Mouse (Mus musculus): Measurements from ENCODE around the gene Dennd1a.

Dennd1a gene

GRCm38 (mm10) chr2:37881262-37881913 lies 405.8 kb downstream of the Dennd1a start:
- DNase-seq (ENCODE audit: low spot score in 2 of 2), result no peak

GRCm38 (mm10) chr2:37879697-37880096 lies 407.5 kb downstream of the Dennd1a start:
- no peak for DNase-seq (ENCODE audit: low spot score in 2 of 2)

- DNase-seq (ENCODE audit: low spot score in 2 of 2), result no peak
Measured at GRCm38 (mm10) chr2:37872791-37873190, 414.4 kb downstream of the Dennd1a start.

- no peak for DNase-seq (ENCODE audit: low spot score in 2 of 2)
Measured at GRCm38 (mm10) chr2:37869628-37870027, 417.6 kb downstream of the Dennd1a start.

GRCm38 (mm10) chr2:37867387-37867786 lies 419.8 kb downstream of the Dennd1a start:
- no peak for DNase-seq (ENCODE audit: low spot score in 2 of 2)

GRCm38 (mm10) chr2:37857472-37857871 lies 429.7 kb downstream of the Dennd1a start:
- DNase-seq (ENCODE audit: low spot score in 2 of 2), result no peak

- DNase-seq (ENCODE audit: low spot score in 2 of 2), result no peak
Measured at GRCm38 (mm10) chr2:37856955-37857354, 430.2 kb downstream of the Dennd1a start.

GRCm38 (mm10) chr2:37855226-37855625 lies 432.0 kb downstream of the Dennd1a start:
- no peak for DNase-seq (ENCODE audit: low spot score in 2 of 2)

GRCm38 (mm10) chr2:37853878-37854435 lies 433.2 kb downstream of the Dennd1a start:
- no peak for DNase-seq (ENCODE audit: low spot score in 2 of 2)

GRCm38 (mm10) chr2:37850626-37851025 lies 436.6 kb downstream of the Dennd1a start:
- no peak for DNase-seq (ENCODE audit: low spot score in 2 of 2)

- no peak for DNase-seq (ENCODE audit: low spot score in 2 of 2)
Measured at GRCm38 (mm10) chr2:37849357-37849756, 437.8 kb downstream of the Dennd1a start.

- no peak for DNase-seq (ENCODE audit: low spot score in 2 of 2)
Measured at GRCm38 (mm10) chr2:37842719-37843118, 444.5 kb downstream of the Dennd1a start.

GRCm38 (mm10) chr2:37842151-37842569 lies 445.0 kb downstream of the Dennd1a start:
- DNase-seq (ENCODE audit: low spot score in 2 of 2), result no peak

GRCm38 (mm10) chr2:37839922-37840321 lies 447.3 kb downstream of the Dennd1a start:
- DNase-seq (ENCODE audit: low spot score in 2 of 2), result no peak

GRCm38 (mm10) chr2:37838202-37838984 lies 448.8 kb downstream of the Dennd1a start:
- no peak for DNase-seq (ENCODE audit: low spot score in 2 of 2)

GRCm38 (mm10) chr2:37837542-37837941 lies 449.6 kb downstream of the Dennd1a start:
- DNase-seq (ENCODE audit: low spot score in 2 of 2), result no peak

- DNase-seq (ENCODE audit: low spot score in 2 of 2), result no peak
Measured at GRCm38 (mm10) chr2:37836926-37837325, 450.3 kb downstream of the Dennd1a start.

- no peak for DNase-seq (ENCODE audit: low spot score in 2 of 2)
Measured at GRCm38 (mm10) chr2:37832253-37832652, 454.9 kb downstream of the Dennd1a start.

GRCm38 (mm10) chr2:37829758-37830275 lies 457.4 kb downstream of the Dennd1a start:
- no peak for DNase-seq (ENCODE audit: low spot score in 2 of 2)

GRCm38 (mm10) chr2:37823826-37824225 lies 463.4 kb downstream of the Dennd1a start:
- no peak for DNase-seq (ENCODE audit: low spot score in 2 of 2)

GRCm38 (mm10) chr2:37822122-37822521 lies 465.1 kb downstream of the Dennd1a start:
- DNase-seq (ENCODE audit: low spot score in 2 of 2), result no peak

- no peak for DNase-seq (ENCODE audit: low spot score in 2 of 2)
Measured at GRCm38 (mm10) chr2:37819526-37820152, 467.6 kb downstream of the Dennd1a start.
